Mouse (Mus musculus) right cerebral cortex, postnatal 14 days (tissue): ENCODE measurements at regions not wholly inside any gene's neighbourhood (a gene's known extent, or its start where the extent isn't known, plus 50 kb on each side); places are given as distances from the start of the nearest gene placed in this dataset.
A peak's percentile ranks its signal among the peaks of the same experiment; 100 is the strongest.
"Not testable (repeated sequence)": the region's sequence is repeated elsewhere in the genome, so short reads cannot be mapped to it uniquely, and the experiment has no call there.

Experiments used
- DNase-seq: peaks from one replicate; pipeline ENCODE4 v3.0.0; 2022

GRCm38 (mm10) chr1:124517543-124518171, 472.3 kb upstream of the Dpp10 start:
- DNase-seq, result peak; percentile 7

GRCm38 (mm10) chr1:124510492-124510891, 465.1 kb upstream of the Dpp10 start:
- DNase-seq, result no peak

GRCm38 (mm10) chr1:124488456-124488855, 443.1 kb upstream of the Dpp10 start:
- no peak for DNase-seq

GRCm38 (mm10) chr1:124487965-124488364, 442.6 kb upstream of the Dpp10 start:
- no peak for DNase-seq

- DNase-seq, result peak; percentile 18
These were observed 404.8 kb upstream of the Dpp10 start for GRCm38 (mm10) chr1:124450128-124450527.

- no peak for DNase-seq
These were observed 394.2 kb upstream of the Dpp10 start for GRCm38 (mm10) chr1:124439526-124439925.

GRCm38 (mm10) chr1:124435850-124436249, 390.5 kb upstream of the Dpp10 start:
- no peak for DNase-seq

GRCm38 (mm10) chr1:124429583-124429982, 384.2 kb upstream of the Dpp10 start:
- no peak for DNase-seq

- no peak for DNase-seq
These were observed 371.4 kb upstream of the Dpp10 start for GRCm38 (mm10) chr1:124416762-124417161.

- no peak for DNase-seq
These were observed 364.9 kb upstream of the Dpp10 start for GRCm38 (mm10) chr1:124410236-124410635.

- DNase-seq, result no peak
These were observed 364.4 kb upstream of the Dpp10 start for GRCm38 (mm10) chr1:124409781-124410180.

- DNase-seq, result no peak
These were observed 324.2 kb upstream of the Dpp10 start for GRCm38 (mm10) chr1:124369604-124370003.

- not testable (repeated sequence) for DNase-seq
These were observed 303.1 kb upstream of the Dpp10 start for GRCm38 (mm10) chr1:124348491-124348890.

- DNase-seq, result no peak
These were observed 294.1 kb upstream of the Dpp10 start for GRCm38 (mm10) chr1:124339444-124339843.

GRCm38 (mm10) chr1:124338648-124339047, 293.3 kb upstream of the Dpp10 start:
- DNase-seq, result no peak

- no peak for DNase-seq
These were observed 286.9 kb upstream of the Dpp10 start for GRCm38 (mm10) chr1:124332294-124332693.
